ENCODE assay signal across 14 mouse cellular contexts in the genomic region with DNA sequence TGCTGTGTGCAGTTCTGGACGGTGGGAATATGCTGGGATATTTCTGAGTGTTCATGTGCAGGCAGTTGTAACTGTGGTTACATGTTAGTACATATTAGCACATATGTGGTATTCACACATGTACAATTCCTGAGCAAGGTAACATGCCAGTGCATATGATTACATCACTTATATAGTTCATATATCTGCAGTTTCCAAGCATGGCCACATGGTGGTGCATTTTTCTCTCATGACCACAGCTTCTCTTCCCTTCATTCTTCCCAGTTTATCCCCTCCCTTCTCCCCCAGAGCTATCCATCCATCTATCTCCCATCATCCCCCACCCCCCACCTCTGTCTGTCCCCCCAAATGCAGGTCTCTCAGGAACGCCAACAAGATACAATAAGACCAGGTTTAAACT. TPM values are rescaled to one million over a fixed set of nuclear protein-coding genes. Genes with fewer than 3 reads are reported as not detected.
A peak's percentile ranks its signal among the peaks of the same experiment; 100 is the strongest.
DNase-seq lines count a peak whose midpoint lies in the region; ATAC-seq lines count a peak whose summit lies in the region.
"Had no signal": no experiment of that assay in that cellular context is flagged by ENCODE, and none has a peak within 500 bp of the region (broad histone marks: within the 10 kb centered on the region; RNA-seq: fewer than 3 reads in every experiment).

No protein-coding gene starts in this region.

- no peak overlapping the region for H3K4me3 ChIP-seq in kidney, embryonic 16.5 days (ENCODE audit: low read length)
- H3K4me3 ChIP-seq: embryonic facial prominence, embryonic 12.5 days; forebrain, embryonic 13.5 days; hindbrain, embryonic 12.5 days; neural tube, embryonic 13.5 days had no signal

- no peaks in the 10 kb centered on the region for H3K9me3 ChIP-seq in kidney, embryonic 16.5 days (ENCODE audit: low read length)
- H3K9me3 ChIP-seq: embryonic facial prominence, embryonic 12.5 days; forebrain, embryonic 13.5 days; hindbrain, embryonic 12.5 days; neural tube, embryonic 13.5 days had no signal

- H3K27me3 ChIP-seq in kidney, embryonic 16.5 days (ENCODE audit: insufficient read depth, low read length), result peaks cover 14% of the 10 kb centered on the region

- no peak overlapping the region for H3K27ac ChIP-seq in kidney, embryonic 16.5 days (ENCODE audit: low read length)
- H3K27ac ChIP-seq: embryonic facial prominence, embryonic 12.5 days; forebrain, embryonic 13.5 days; hindbrain, embryonic 12.5 days; neural tube, embryonic 13.5 days had no signal

- 84% methylated on average over 2 of the region's 2 CpGs for WGBS in kidney, embryonic 16.5 days

- no peak overlapping the region for H3K9ac ChIP-seq in kidney, embryonic 16.5 days (replicated peaks; ENCODE audit: low read length)
- H3K9ac ChIP-seq: embryonic facial prominence, embryonic 12.5 days; forebrain, embryonic 13.5 days; hindbrain, embryonic 12.5 days; neural tube, embryonic 13.5 days had no signal

- peak; percentile 1 for DNase-seq in CD4-positive, CD25-positive, alpha-beta regulatory T cell, adult 2 months (ENCODE audit: low read depth, low spot score)
- peak; percentile 0 for DNase-seq in kidney, postnatal 14 days
- peak; percentile 43 for DNase-seq in 3T3-L1 (ENCODE audit: low read depth, low spot score)
- DNase-seq in c-Kit-positive CD71-positive TER-119-negative erythroid progenitor cells, embryonic 14.5 days (ENCODE audit: low read depth), result peak; percentile 10
- no peak for DNase-seq in spleen, adult 12 weeks (ENCODE audit: low spot score)
- DNase-seq: thymus, adult 18-20 months had no signal

- no peak overlapping the region for H3K4me2 ChIP-seq in kidney, embryonic 16.5 days (replicated peaks; ENCODE audit: low read depth, low read length)
- H3K4me2 ChIP-seq: embryonic facial prominence, embryonic 12.5 days; forebrain, embryonic 13.5 days; hindbrain, embryonic 12.5 days; neural tube, embryonic 13.5 days had no signal

- H3K36me3 ChIP-seq in kidney, embryonic 16.5 days (ENCODE audit: insufficient read depth, low read length), result peaks cover 3% of the 10 kb centered on the region; the same call in 1 of the 2 replicates
- H3K36me3 ChIP-seq: embryonic facial prominence, embryonic 12.5 days had no signal

- H3K4me1 ChIP-seq in kidney, embryonic 16.5 days (ENCODE audit: insufficient read depth, low read length), result no peaks in the 10 kb centered on the region
- H3K4me1 ChIP-seq: embryonic facial prominence, embryonic 12.5 days; forebrain, embryonic 13.5 days; hindbrain, embryonic 12.5 days; neural tube, embryonic 13.5 days had no signal

- no peak for ATAC-seq in CD4-positive, CD25-positive, alpha-beta regulatory T cell, adult 4 months
- ATAC-seq in kidney, embryonic 16.5 days (ENCODE audit: low FRiP score, low TSS enrichment), result no peak
- no peak for ATAC-seq in cerebellum, adult (ENCODE audit: insufficient number of reproducible peaks, low FRiP score, low TSS enrichment)
- ATAC-seq: forebrain, embryonic 13.5 days had no signal

RNA-seq across cellular contexts. Expression of a gene that starts 53.3 kb away (rescaled TPM):
- polyA plus RNA-seq in CD4-positive, CD25-positive, alpha-beta regulatory T cell, adult 4 months (2017; shearing (Covaris generic)), result 10 to 100 TPM; 11.2 to 14.2 TPM
- polyA plus RNA-seq in kidney, embryonic 16.5 days (2015; fragmentation: Nextera tagmentation; extraction: Ambion mirVana), result 91.7 and 105 TPM in 2 replicates

RNA-seq across cellular contexts. Expression of a gene that starts 53.6 kb away (rescaled TPM):
- not detected for polyA plus RNA-seq in CD4-positive, CD25-positive, alpha-beta regulatory T cell, adult 4 months (2017; shearing (Covaris generic))
- not detected in 2 replicates for polyA plus RNA-seq in kidney, embryonic 16.5 days (2015; fragmentation: Nextera tagmentation; extraction: Ambion mirVana)
- polyA plus RNA-seq: neural tube, embryonic 13.5 days; small intestine, adult 2 months had no signal
